Comparison of ENCODE assay signal across 10 mouse cellular contexts in genomic region chr9:23377831-23378730, GRCm38 (mm10).
A peak's percentile ranks its signal among the peaks of the same experiment; 100 is the strongest.
DNase-seq lines count a peak whose midpoint lies in the region; ATAC-seq and TF ChIP-seq lines count a peak whose summit lies in the region.
"Had no signal": no experiment of that assay in that cellular context is flagged by ENCODE, and none has a peak within 500 bp of the region (broad histone marks: within the 10 kb centered on the region; RNA-seq: fewer than 3 reads in every experiment).

No protein-coding gene starts in this region.

- H3K4me2 ChIP-seq in forebrain, postnatal 0 days (ENCODE audit: low read depth) = no peak overlapping the region
- no peak overlapping the region; the same call in 1 of the 2 replicates for H3K4me2 ChIP-seq in midbrain, embryonic 13.5 days (replicated peaks)

- no peaks in the 10 kb centered on the region for H3K9me3 ChIP-seq in forebrain, postnatal 0 days (ENCODE audit: low read length)
- H3K9me3 ChIP-seq in midbrain, embryonic 13.5 days = no peaks in the 10 kb centered on the region
- H3K9me3 ChIP-seq: G1E had no signal

- WGBS in forebrain, postnatal 0 days = 10% methylated on average over 5 of the region's 5 CpGs
- WGBS in midbrain, embryonic 13.5 days = 12% methylated on average over 5 of the region's 5 CpGs

- H3K27me3 ChIP-seq in forebrain, postnatal 0 days (ENCODE audit: insufficient read depth, low read length) = no peaks in the 10 kb centered on the region
- no peaks in the 10 kb centered on the region for H3K27me3 ChIP-seq in midbrain, embryonic 13.5 days

- H3K4me3 ChIP-seq in forebrain, postnatal 0 days (ENCODE audit: low read depth, low read length) = no peak overlapping the region
- H3K4me3 ChIP-seq in midbrain, embryonic 13.5 days (replicated peaks) = no peak overlapping the region

- peaks cover 4% of the 10 kb centered on the region; the same call in 1 of the 2 replicates for H3K4me1 ChIP-seq in forebrain, postnatal 0 days (ENCODE audit: insufficient read depth)
- peaks cover 37% of the 10 kb centered on the region for H3K4me1 ChIP-seq in midbrain, embryonic 13.5 days (replicated peaks)

- no peak overlapping the region for H3K9ac ChIP-seq in forebrain, postnatal 0 days
- no peak overlapping the region for H3K9ac ChIP-seq in midbrain, embryonic 13.5 days (replicated peaks)

- DNase-seq in embryo, embryonic 10.5 days (ENCODE audit: low spot score) = peak; percentile 37
- DNase-seq in embryo, embryonic 9.5 days (ENCODE audit: extremely low spot score) = no peak
- DNase-seq in brain, embryonic 18.5 days (ENCODE audit: low read depth, low spot score) = peak; percentile 57
- peak; percentile 62 for DNase-seq in forebrain, postnatal 0 days
- DNase-seq in right cerebral cortex, postnatal 4 days = no peak
- DNase-seq in thymus, postnatal 14 days = no peak
- DNase-seq: thymus, adult 2 months had no signal

- peak overlapping the region; percentile 42; the same call in 1 of the 2 replicates for H3K27ac ChIP-seq in forebrain, postnatal 0 days (ENCODE audit: low read depth, low read length)
- peak overlapping the region; percentile 65 for H3K27ac ChIP-seq in midbrain, embryonic 13.5 days

- no peak for TF ChIP-seq CTCF in forebrain, postnatal 0 days (IDR thresholded peaks at IDR 0.05; ENCODE audit: low read depth)

- H3K36me3 ChIP-seq in forebrain, postnatal 0 days (ENCODE audit: insufficient read depth) = no peaks in the 10 kb centered on the region
- H3K36me3 ChIP-seq in midbrain, embryonic 13.5 days = no peaks in the 10 kb centered on the region
- H3K36me3 ChIP-seq: G1E had no signal

- peak; percentile 57 for ATAC-seq in forebrain, postnatal 0 days
- peak; percentile 65 for ATAC-seq in midbrain, embryonic 13.5 days
- ATAC-seq in megakaryocyte, adult 5-6 weeks (ENCODE audit: poor library complexity, severe bottlenecking) = no peak

Comparison
In these comparisons a context has a peak if more than half of its experiments do, and no peak if none do; other contexts are left out.
1. DNase-seq: peak in embryo, embryonic 10.5 days (single experiment), brain, embryonic 18.5 days (single experiment) and forebrain, postnatal 0 days (single experiment); none in embryo, embryonic 9.5 days (single experiment), right cerebral cortex, postnatal 4 days (single experiment) and thymus, postnatal 14 days (single experiment).